Mouse (Mus musculus) cerebellum, adult 9-11 months (tissue): Measurements from ENCODE around the gene Dazap1.

ENCODE experiments used
- DNase-seq: peaks from one replicate; pipeline ENCODE4 v3.0.0; 2022

The Dazap1 gene

DNA sequence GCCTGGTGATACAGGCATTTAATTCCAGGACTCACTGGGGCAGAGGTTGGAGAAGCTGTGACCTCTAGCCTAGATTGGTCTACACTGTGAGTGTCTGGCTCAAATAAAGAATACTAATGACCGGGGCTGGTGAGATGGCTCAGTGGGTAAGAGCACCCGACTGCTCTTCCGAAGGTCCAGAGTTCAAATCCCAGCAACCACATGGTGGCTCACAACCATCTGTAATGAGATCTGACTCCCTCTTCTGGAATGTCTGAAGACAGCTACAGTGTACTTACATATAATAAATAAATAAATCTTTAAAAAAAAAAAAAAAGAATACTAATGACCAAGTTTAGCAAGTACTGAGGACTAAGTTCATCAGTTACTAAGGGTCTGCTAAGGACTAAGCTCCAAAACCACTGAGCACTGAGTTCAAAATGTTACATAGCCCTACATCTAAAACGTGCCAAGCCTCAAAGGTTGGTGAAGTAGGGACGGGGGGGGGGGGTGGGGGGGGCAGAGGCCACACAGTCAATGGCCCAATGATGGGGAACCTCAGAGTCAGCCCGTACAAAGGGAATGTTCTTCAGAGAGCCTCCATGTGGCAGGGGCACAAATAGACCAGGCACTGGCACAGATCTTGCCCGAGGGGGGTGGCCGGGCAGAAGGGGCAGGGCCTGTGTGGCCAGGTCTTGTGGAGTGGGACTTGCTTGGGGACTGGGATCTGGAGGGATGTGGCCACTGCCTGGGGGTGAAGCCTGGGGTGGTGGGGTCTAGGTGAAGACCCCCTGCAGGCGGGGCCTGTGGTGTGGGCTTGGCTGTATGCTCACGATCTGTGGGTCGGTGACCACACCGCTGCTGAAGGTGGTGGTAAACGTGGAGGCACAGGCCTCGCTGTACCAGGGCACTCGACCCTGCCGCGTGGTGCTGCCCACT is 63.1 kb downstream of the Dazap1 start:
- DNase-seq, result peak; percentile 75

DNA sequence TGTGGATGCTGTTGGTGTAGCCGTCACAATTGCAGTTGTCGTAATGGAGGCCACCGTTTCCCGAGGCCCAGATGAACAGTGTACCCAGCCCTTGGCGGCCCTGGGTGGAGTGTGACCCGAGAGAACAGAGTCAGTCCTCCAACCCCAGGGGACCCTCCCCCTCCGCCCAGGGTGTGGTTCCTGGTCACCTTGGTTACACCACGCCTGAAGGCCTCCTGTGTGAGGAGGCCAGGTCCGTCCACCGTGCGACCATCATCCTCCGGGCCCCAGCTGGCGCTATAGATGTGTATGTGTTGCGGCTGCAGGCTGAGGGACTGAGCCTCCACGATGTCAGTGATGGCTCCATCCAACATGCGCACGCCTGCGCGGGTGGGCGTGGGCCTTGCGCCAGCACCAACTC is 63.8 kb downstream of the Dazap1 start:
- DNase-seq, result no peak

GRCm38 (mm10) chr10:80329273-80330081 is 68.2 kb downstream of the Dazap1 start, which contains the start of the genes Pcsk4 and Reep6:
TSS of gene Pcsk4 (minus strand) at chr10:80329498.
TSS of gene Reep6 (plus strand) at chr10:80329953.
- peak; percentile 100 for DNase-seq

DNA sequence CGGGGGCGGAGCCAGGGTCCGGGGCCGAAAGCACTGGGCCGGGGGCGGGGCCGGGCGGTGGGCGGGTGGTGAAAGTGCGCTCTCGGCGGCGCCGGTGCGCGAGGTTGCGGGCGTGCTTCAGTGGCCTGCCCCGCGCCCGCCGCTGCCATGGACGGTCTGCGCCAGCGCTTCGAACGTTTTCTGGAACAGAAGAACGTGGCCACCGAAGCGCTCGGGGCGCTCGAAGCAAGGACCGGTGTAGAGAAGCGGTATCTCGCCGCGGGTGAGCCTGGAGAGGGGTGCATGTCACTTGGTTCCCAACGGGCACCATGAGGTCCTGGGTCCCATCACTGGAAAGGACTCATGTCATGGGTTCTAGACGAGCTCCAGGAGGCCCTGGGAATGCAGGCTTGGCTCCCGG is 68.8 kb downstream of the Dazap1 start:
- DNase-seq, result no peak

- peak; percentile 66 for DNase-seq
These were observed 69.6 kb downstream of the Dazap1 start for GRCm38 (mm10) chr10:80330888-80331287.

GRCm38 (mm10) chr10:80331636-80332524 is 70.6 kb downstream of the Dazap1 start:
- peak; percentile 82 for DNase-seq

DNA sequence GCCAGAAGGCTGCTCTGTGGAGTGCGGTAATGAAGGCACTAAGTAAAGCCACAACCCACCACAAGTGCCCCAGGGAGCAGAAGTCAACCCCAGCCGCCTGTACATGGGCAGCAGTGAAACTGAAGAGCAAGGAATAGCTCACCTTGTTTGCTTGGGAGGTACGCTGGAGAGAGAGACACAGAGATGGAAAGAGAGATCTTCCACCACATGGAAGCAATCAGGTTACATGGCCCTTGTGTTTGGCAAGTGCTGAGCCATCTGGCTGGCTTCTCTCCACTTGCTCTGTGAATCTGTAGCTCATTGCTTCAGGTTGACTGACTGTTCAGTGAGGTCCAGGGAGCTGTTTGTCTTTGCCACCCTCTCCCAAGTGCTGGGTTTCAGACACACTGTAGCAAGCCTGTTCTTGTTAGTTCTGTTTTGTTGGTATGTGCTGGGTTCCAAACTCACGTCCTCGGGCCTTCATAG is 71.3 kb downstream of the Dazap1 start:
- DNase-seq, result peak; percentile 83

DNA sequence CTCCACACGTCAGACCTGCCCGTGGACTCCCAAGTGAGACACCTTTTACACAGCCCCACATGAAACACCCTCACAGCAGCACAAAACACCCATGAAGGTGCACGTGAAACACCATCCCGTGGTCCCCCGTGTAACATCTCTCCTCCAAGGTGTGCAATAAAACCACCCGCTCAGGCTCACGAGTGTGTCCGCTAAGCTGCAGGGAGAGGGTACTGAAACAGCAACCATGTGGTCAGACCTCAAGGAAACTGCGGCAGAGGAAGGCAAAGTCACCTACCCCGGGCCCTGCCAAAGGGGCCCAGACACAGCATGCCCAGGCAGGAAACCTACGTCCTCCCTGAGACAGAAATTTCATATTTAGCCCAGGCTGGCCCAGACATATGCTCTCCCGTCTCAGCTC is 75.0 kb downstream of the Dazap1 start:
- DNase-seq, result no peak
